18 mouse cellular contexts compared by ENCODE assay signal in genomic region chr11:82712681-82713080, GRCm38 (mm10). TPM values are rescaled to one million over a fixed set of nuclear protein-coding genes. Genes with fewer than 3 reads are reported as not detected.
DNase-seq lines count a peak whose midpoint lies in the region; ATAC-seq and TF ChIP-seq lines count a peak whose summit lies in the region.
"Had no signal": no experiment of that assay in that cellular context is flagged by ENCODE, and none has a peak within 500 bp of the region (broad histone marks: within the 10 kb centered on the region; RNA-seq: fewer than 3 reads in every experiment).

No protein-coding gene starts in this region.

- H3K27me3 ChIP-seq in embryonic facial prominence, embryonic 14.5 days (replicated peaks; ENCODE audit: control insufficient read depth, insufficient read depth, low read length) = no peaks in the 10 kb centered on the region
- H3K27me3 ChIP-seq in embryonic facial prominence, embryonic 10.5 days (replicated peaks; ENCODE audit: low read depth, poor library complexity, severe bottlenecking) = no peaks in the 10 kb centered on the region
- H3K27me3 ChIP-seq in heart, embryonic 12.5 days (replicated peaks) = 0 out of 2 replicates have a peak, but pooled peaks cover 4% of the 10 kb centered on the region
- no peaks in the 10 kb centered on the region for H3K27me3 ChIP-seq in midbrain, embryonic 14.5 days (ENCODE audit: control insufficient read depth, insufficient read depth, low read length)
- H3K27me3 ChIP-seq in midbrain, embryonic 16.5 days (ENCODE audit: control insufficient read depth, insufficient read depth, low read depth, low read length) = no peaks in the 10 kb centered on the region
- H3K27me3 ChIP-seq in forebrain, embryonic 16.5 days (replicated peaks; ENCODE audit: control insufficient read depth, insufficient read depth, low read length) = no peaks in the 10 kb centered on the region
- H3K27me3 ChIP-seq in kidney, adult 2 months (replicated peaks; ENCODE audit: control insufficient read depth, insufficient read depth, low read length) = no peaks in the 10 kb centered on the region
- H3K27me3 ChIP-seq: heart, embryonic 15.5 days; hindbrain, embryonic 13.5 days had no signal

- DNase-seq in embryonic facial prominence, embryonic 14.5 days (ENCODE audit: low spot score) = peak; percentile 31
- DNase-seq in embryonic facial prominence, embryonic 10.5 days (ENCODE audit: low spot score) = no peak
- DNase-seq in heart, adult 11 months = peak; percentile 61
- peak; percentile 28 for DNase-seq in midbrain, embryonic 14.5 days
- DNase-seq in kidney, adult 2 months = no peak
- DNase-seq: adrenal gland, postnatal 10 days; cerebellum, adult 11-12 months; cerebellum, adult 9-10 months; gastrocnemius, postnatal 36 days; heart, adult 18-20 months; heart, postnatal 14 days had no signal

- no peaks in the 10 kb centered on the region for H3K4me1 ChIP-seq in embryonic facial prominence, embryonic 14.5 days (ENCODE audit: control insufficient read depth, insufficient read depth, low read length)
- no peaks in the 10 kb centered on the region for H3K4me1 ChIP-seq in embryonic facial prominence, embryonic 10.5 days
- H3K4me1 ChIP-seq in heart, embryonic 12.5 days (replicated peaks) = no peaks in the 10 kb centered on the region
- no peaks in the 10 kb centered on the region for H3K4me1 ChIP-seq in midbrain, embryonic 14.5 days (ENCODE audit: control insufficient read depth, insufficient read depth, low read length)
- no peaks in the 10 kb centered on the region for H3K4me1 ChIP-seq in midbrain, embryonic 16.5 days (ENCODE audit: control insufficient read depth, insufficient read depth, low read length)
- H3K4me1 ChIP-seq in forebrain, embryonic 16.5 days (replicated peaks; ENCODE audit: control insufficient read depth, insufficient read depth, low read length) = peaks cover 6% of the 10 kb centered on the region
- no peaks in the 10 kb centered on the region for H3K4me1 ChIP-seq in kidney, adult 2 months (ENCODE audit: control insufficient read depth, insufficient read depth, low read length)
- H3K4me1 ChIP-seq: heart, embryonic 10.5 days; heart, embryonic 15.5 days; hindbrain, embryonic 13.5 days had no signal

- no peak for TF ChIP-seq POLR2A in kidney, adult 2 months (IDR thresholded peaks at IDR 0.05; ENCODE audit: low read depth, low read length)

- TF ChIP-seq CTCF in kidney, adult 2 months (conservative IDR thresholded peaks at IDR 0.05; ENCODE audit: insufficient read depth, insufficient read length, low read depth, low read length) = no peak

- no peaks in the 10 kb centered on the region for H3K9me3 ChIP-seq in embryonic facial prominence, embryonic 14.5 days (ENCODE audit: control insufficient read depth, low read length)
- no peaks in the 10 kb centered on the region for H3K9me3 ChIP-seq in embryonic facial prominence, embryonic 10.5 days
- H3K9me3 ChIP-seq in heart, embryonic 12.5 days (replicated peaks) = no peaks in the 10 kb centered on the region
- no peaks in the 10 kb centered on the region for H3K9me3 ChIP-seq in midbrain, embryonic 14.5 days (ENCODE audit: control insufficient read depth, low read length)
- H3K9me3 ChIP-seq in midbrain, embryonic 16.5 days (replicated peaks; ENCODE audit: control insufficient read depth, low read length, poor library complexity, severe bottlenecking) = no peaks in the 10 kb centered on the region
- H3K9me3 ChIP-seq in forebrain, embryonic 16.5 days (ENCODE audit: control insufficient read depth, low read length) = no peaks in the 10 kb centered on the region
- H3K9me3 ChIP-seq: heart, embryonic 10.5 days; heart, embryonic 15.5 days; hindbrain, embryonic 13.5 days had no signal

- H3K36me3 ChIP-seq in embryonic facial prominence, embryonic 14.5 days (ENCODE audit: control insufficient read depth, insufficient read depth, low read length) = no peaks in the 10 kb centered on the region
- no peaks in the 10 kb centered on the region for H3K36me3 ChIP-seq in embryonic facial prominence, embryonic 10.5 days (replicated peaks)
- no peaks in the 10 kb centered on the region for H3K36me3 ChIP-seq in heart, embryonic 12.5 days
- H3K36me3 ChIP-seq in midbrain, embryonic 14.5 days (ENCODE audit: control insufficient read depth, insufficient read depth, low read length) = no peaks in the 10 kb centered on the region
- no peaks in the 10 kb centered on the region for H3K36me3 ChIP-seq in midbrain, embryonic 16.5 days (ENCODE audit: control insufficient read depth, insufficient read depth, low read length)
- no peaks in the 10 kb centered on the region for H3K36me3 ChIP-seq in forebrain, embryonic 16.5 days (ENCODE audit: control insufficient read depth, insufficient read depth)
- no peaks in the 10 kb centered on the region for H3K36me3 ChIP-seq in kidney, adult 2 months (ENCODE audit: control insufficient read depth, insufficient read depth, low read length)
- H3K36me3 ChIP-seq: heart, embryonic 10.5 days; heart, embryonic 15.5 days; hindbrain, embryonic 13.5 days had no signal

- no peak for ATAC-seq in embryonic facial prominence, embryonic 14.5 days (ENCODE audit: low read depth)
- no peak for ATAC-seq in heart, embryonic 12.5 days (ENCODE audit: insufficient number of reproducible peaks, low FRiP score)
- ATAC-seq in midbrain, embryonic 14.5 days (ENCODE audit: low FRiP score, low TSS enrichment) = no peak
- no peak for ATAC-seq in midbrain, embryonic 16.5 days
- ATAC-seq in forebrain, embryonic 16.5 days = peak; percentile 57; the same call in 1 of the 2 replicates
- ATAC-seq: intestine, embryonic 16.5 days had no signal

- no peak overlapping the region for H3K27ac ChIP-seq in embryonic facial prominence, embryonic 14.5 days (replicated peaks; ENCODE audit: low read depth, low read length)
- H3K27ac ChIP-seq in embryonic facial prominence, embryonic 10.5 days (replicated peaks) = no peak overlapping the region
- H3K27ac ChIP-seq in heart, embryonic 12.5 days (ENCODE audit: poor library complexity, severe bottlenecking) = no peak overlapping the region
- no peak overlapping the region for H3K27ac ChIP-seq in midbrain, embryonic 14.5 days (replicated peaks; ENCODE audit: low read depth, low read length)
- H3K27ac ChIP-seq in midbrain, embryonic 16.5 days (ENCODE audit: low read length) = no peak overlapping the region
- no peak overlapping the region for H3K27ac ChIP-seq in forebrain, embryonic 16.5 days (ENCODE audit: low read length)
- no peak overlapping the region for H3K27ac ChIP-seq in kidney, adult 2 months (ENCODE audit: insufficient read depth, low read depth, low read length)
- H3K27ac ChIP-seq: heart, embryonic 10.5 days; heart, embryonic 15.5 days; hindbrain, embryonic 13.5 days had no signal

- no peak overlapping the region for H3K9ac ChIP-seq in embryonic facial prominence, embryonic 14.5 days (ENCODE audit: low read depth, low read length)
- H3K9ac ChIP-seq in heart, embryonic 12.5 days = no peak overlapping the region
- no peak overlapping the region for H3K9ac ChIP-seq in midbrain, embryonic 14.5 days (replicated peaks; ENCODE audit: low read length)
- no peak overlapping the region for H3K9ac ChIP-seq in midbrain, embryonic 16.5 days (ENCODE audit: low read depth, low read length)
- H3K9ac ChIP-seq in forebrain, embryonic 16.5 days (replicated peaks; ENCODE audit: low read depth, low read length) = no peak overlapping the region
- H3K9ac ChIP-seq: heart, embryonic 15.5 days; hindbrain, embryonic 13.5 days had no signal

- WGBS in embryonic facial prominence, embryonic 14.5 days = 82% methylated on average over 3 of the region's 3 CpGs
- WGBS in embryonic facial prominence, embryonic 10.5 days = 93% methylated on average over 3 of the region's 3 CpGs
- WGBS in heart, embryonic 12.5 days = 73% methylated on average over 3 of the region's 3 CpGs
- WGBS in midbrain, embryonic 14.5 days = 86% methylated on average over 3 of the region's 3 CpGs
- 81% methylated on average over 3 of the region's 3 CpGs for WGBS in midbrain, embryonic 16.5 days
- 78% methylated on average over 3 of the region's 3 CpGs for WGBS in forebrain, embryonic 16.5 days
- 86% methylated on average over 3 of the region's 3 CpGs for WGBS in kidney, adult 2 months

- H3K4me3 ChIP-seq in embryonic facial prominence, embryonic 14.5 days (ENCODE audit: low read depth, low read length) = no peak overlapping the region
- H3K4me3 ChIP-seq in embryonic facial prominence, embryonic 10.5 days = no peak overlapping the region
- H3K4me3 ChIP-seq in heart, embryonic 12.5 days = no peak overlapping the region
- no peak overlapping the region for H3K4me3 ChIP-seq in midbrain, embryonic 14.5 days (replicated peaks; ENCODE audit: low read depth, low read length)
- H3K4me3 ChIP-seq in midbrain, embryonic 16.5 days (ENCODE audit: low read depth, low read length) = no peak overlapping the region
- H3K4me3 ChIP-seq in forebrain, embryonic 16.5 days (replicated peaks; ENCODE audit: low read length) = no peak overlapping the region
- no peak overlapping the region for H3K4me3 ChIP-seq in kidney, adult 2 months (ENCODE audit: insufficient read depth, low read depth, low read length)
- H3K4me3 ChIP-seq: heart, embryonic 10.5 days; heart, embryonic 15.5 days; hindbrain, embryonic 13.5 days had no signal

- no peak overlapping the region for H3K4me2 ChIP-seq in embryonic facial prominence, embryonic 14.5 days (ENCODE audit: low read depth, low read length)
- H3K4me2 ChIP-seq in heart, embryonic 12.5 days = no peak overlapping the region
- H3K4me2 ChIP-seq in midbrain, embryonic 14.5 days (ENCODE audit: low read length) = no peak overlapping the region
- no peak overlapping the region for H3K4me2 ChIP-seq in midbrain, embryonic 16.5 days (ENCODE audit: low read length)
- no peak overlapping the region for H3K4me2 ChIP-seq in forebrain, embryonic 16.5 days (ENCODE audit: low read length)
- H3K4me2 ChIP-seq: heart, embryonic 15.5 days; hindbrain, embryonic 13.5 days had no signal

RNA-seq across cellular contexts. Expression of gene Cct6b, which starts 51.4 kb away (rescaled TPM):
- 0.33 and 0.43 TPM in 2 replicates for polyA plus RNA-seq in embryonic facial prominence, embryonic 14.5 days (2014; fragmentation: Nextera tagmentation; extraction: Ambion mirVana)
- polyA plus RNA-seq in embryonic facial prominence, embryonic 10.5 days (2016; fragmentation: Nextera tagmentation; extraction: Ambion mirVana) = 0.19 and 0.47 TPM in 2 replicates
- 0.13 TPM in 1 of 2 replicates, not detected in the other for polyA plus RNA-seq in heart, embryonic 12.5 days (2016; fragmentation: Nextera tagmentation; extraction: Ambion mirVana)
- polyA plus RNA-seq in midbrain, embryonic 14.5 days (2014; fragmentation: Nextera tagmentation; extraction: Ambion mirVana) = 0.46 and 0.55 TPM in 2 replicates
- 0.25 and 0.46 TPM in 2 replicates for polyA plus RNA-seq in midbrain, embryonic 16.5 days (2015; fragmentation: Nextera tagmentation; extraction: Ambion mirVana)
- polyA plus RNA-seq in forebrain, embryonic 16.5 days (2015; fragmentation: Nextera tagmentation; extraction: Ambion mirVana) = 0.30 and 0.39 TPM in 2 replicates
- 0.26 and 0.38 TPM in 2 replicates for polyA plus RNA-seq in kidney, adult 2 months (2012; rRNA removed)

RNA-seq across cellular contexts. Expression of gene Zfp830, which starts 51.5 kb away (rescaled TPM):
- 29.7 and 31.6 TPM in 2 replicates for polyA plus RNA-seq in embryonic facial prominence, embryonic 14.5 days (2014; fragmentation: Nextera tagmentation; extraction: Ambion mirVana)
- 38.8 and 39.5 TPM in 2 replicates for polyA plus RNA-seq in embryonic facial prominence, embryonic 10.5 days (2016; fragmentation: Nextera tagmentation; extraction: Ambion mirVana)
- 31.2 and 31.8 TPM in 2 replicates for polyA plus RNA-seq in heart, embryonic 12.5 days (2016; fragmentation: Nextera tagmentation; extraction: Ambion mirVana)
- polyA plus RNA-seq in midbrain, embryonic 14.5 days (2014; fragmentation: Nextera tagmentation; extraction: Ambion mirVana) = 24.2 and 26.9 TPM in 2 replicates
- polyA plus RNA-seq in midbrain, embryonic 16.5 days (2015; fragmentation: Nextera tagmentation; extraction: Ambion mirVana) = 26.6 and 29.6 TPM in 2 replicates
- polyA plus RNA-seq in forebrain, embryonic 16.5 days (2015; fragmentation: Nextera tagmentation; extraction: Ambion mirVana) = 33.5 and 35.9 TPM in 2 replicates
- 7.8 and 9.4 TPM in 2 replicates for polyA plus RNA-seq in kidney, adult 2 months (2012; rRNA removed)

Comparison
In these comparisons a context has a peak if more than half of its experiments do, and no peak if none do; other contexts are left out.
1. DNase-seq: peak in embryonic facial prominence, embryonic 14.5 days (single experiment), heart, adult 11 months (single experiment) and midbrain, embryonic 14.5 days (single experiment); none in embryonic facial prominence, embryonic 10.5 days (single experiment) and kidney, adult 2 months (single experiment).